Comparison of ENCODE assay signal across 1 mouse cellular context in the genomic region with DNA sequence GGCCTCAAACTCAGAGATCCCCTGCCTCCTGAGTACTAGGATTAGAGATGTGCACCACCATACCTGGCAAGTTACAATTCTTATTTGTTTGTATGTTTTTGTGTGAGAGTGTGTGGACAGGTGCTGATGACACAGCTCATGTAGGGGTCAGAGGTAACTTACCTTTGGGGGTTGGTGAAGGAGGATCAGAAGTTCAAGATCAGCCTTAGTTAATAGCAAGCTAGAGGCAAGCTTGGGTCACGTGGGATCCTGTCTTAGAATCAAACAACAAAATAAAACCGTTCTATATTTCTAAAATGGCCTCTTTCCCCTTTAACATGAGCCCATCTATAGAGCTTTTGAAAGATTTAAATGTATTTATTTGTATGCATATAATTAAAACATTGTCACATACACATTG.
TF ChIP-seq lines count a peak whose summit lies in the region.

No protein-coding gene starts in this region.

TF ChIP-seq in MEL, 35 proteins besides CTCF, POLR2A, EP300 and RAD21 (continued from another document):
- TF ChIP-seq USF2 (IDR thresholded peaks at IDR 0.05; ENCODE audit: borderline replicate concordance in 1 of 2, insufficient read depth in 1 of 2, low read depth in 1 of 2, low read length in 2 of 2) = 0 out of 4 replicates have a peak, but pooled peaks of 1 of the 2 experiments have one; percentile 31
